Mouse (Mus musculus): ENCODE measurements around the gene Iqcn. TPM values are rescaled to one million over a fixed set of nuclear protein-coding genes. Genes with fewer than 3 reads are reported as not detected.

Iqcn gene
- polyA plus RNA-seq, 1 experiment from 2014 or later: 0.09 TPM

DNA sequence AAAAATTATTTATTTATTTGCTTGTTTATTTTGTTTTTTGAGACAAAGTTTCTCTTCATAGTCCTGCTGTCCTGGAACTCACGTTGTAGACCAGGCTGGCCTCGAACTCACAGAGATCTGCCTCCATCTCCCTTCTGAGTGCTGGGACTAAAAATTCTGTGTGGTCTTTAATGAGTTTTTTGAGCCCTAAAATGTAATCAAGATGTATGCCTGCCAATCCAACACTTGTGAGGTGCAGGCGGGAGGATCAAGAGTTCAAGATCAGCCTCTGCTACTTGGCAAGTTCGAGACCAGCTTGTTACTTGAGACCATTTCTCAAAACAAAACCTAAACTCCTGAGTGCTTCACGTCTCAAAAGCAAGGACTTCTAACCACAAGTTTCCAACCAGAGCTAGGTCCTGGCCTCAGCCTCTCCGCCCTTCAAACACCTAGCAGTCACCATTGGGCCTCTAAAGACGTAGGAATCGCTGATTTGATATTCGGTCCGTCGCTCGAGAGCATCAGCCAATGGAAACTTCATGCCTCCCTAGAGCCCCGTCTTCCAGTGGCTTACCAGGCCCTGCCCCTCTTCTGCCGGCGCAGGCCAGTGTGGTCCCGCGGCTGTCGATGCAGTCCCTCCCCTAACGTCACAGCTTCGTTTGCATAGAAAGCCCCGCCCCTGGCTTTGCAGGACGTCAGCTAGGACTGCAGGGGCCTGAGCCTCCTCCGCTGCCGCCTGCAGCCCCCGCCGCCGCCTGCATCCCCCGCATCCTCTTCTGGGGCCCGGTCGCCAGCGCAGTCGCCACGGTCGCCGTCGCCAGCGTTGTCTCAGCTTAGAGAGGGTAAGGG, 51.0 kb downstream of the Iqcn start, which contains the start of gene Rab3a:
Gene Rab3a (plus strand): TSS at position 637 of the 828 bp plus-strand sequence.
- Histone ChIP-seq H3K9ac (peak within 1 kb of the TSS; percentile 97), H3K36me3 (peaks cover 17% of the 10 kb centered on the region), H3K27me3 (0 out of 2 replicates have a peak, but pooled peaks cover 3% of the 10 kb centered on the region), H3K4me2 (peak within 1 kb of the TSS; percentile 79), H3K9me3 (no peaks in the 10 kb centered on the region), H3K4me3 (peak within 1 kb of the TSS; percentile 84), H3K4me1 (replicated peaks) (peaks cover 52% of the 10 kb centered on the region), H3K27ac (replicated peaks) (peak within 1 kb of the TSS; percentile 97)
- peak; percentile 97 for ATAC-seq (ENCODE audit: low FRiP score, low read depth)
- WGBS: 8% methylated on average over 37 of the region's 37 CpGs

- Histone ChIP-seq H3K27me3 (0 out of 2 replicates have a peak, but pooled peaks cover under 1% of the 10 kb centered on the region), H3K27ac (replicated peaks) (peak overlapping the region; percentile 97), H3K36me3 (peaks cover 17% of the 10 kb centered on the region), H3K9ac (peak overlapping the region; percentile 97), H3K4me1 (replicated peaks) (peaks cover 60% of the 10 kb centered on the region), H3K4me2 (peak overlapping the region; percentile 79), H3K4me3 (peak overlapping the region; percentile 84), H3K9me3 (no peaks in the 10 kb centered on the region)
- ATAC-seq (ENCODE audit: low FRiP score, low read depth): peak; percentile 47
- WGBS: 11% methylated on average over 50 of the region's 50 CpGs
Measured at GRCm38 (mm10) chr8:70754871-70755660, 51.8 kb downstream of the Iqcn start.

DNA sequence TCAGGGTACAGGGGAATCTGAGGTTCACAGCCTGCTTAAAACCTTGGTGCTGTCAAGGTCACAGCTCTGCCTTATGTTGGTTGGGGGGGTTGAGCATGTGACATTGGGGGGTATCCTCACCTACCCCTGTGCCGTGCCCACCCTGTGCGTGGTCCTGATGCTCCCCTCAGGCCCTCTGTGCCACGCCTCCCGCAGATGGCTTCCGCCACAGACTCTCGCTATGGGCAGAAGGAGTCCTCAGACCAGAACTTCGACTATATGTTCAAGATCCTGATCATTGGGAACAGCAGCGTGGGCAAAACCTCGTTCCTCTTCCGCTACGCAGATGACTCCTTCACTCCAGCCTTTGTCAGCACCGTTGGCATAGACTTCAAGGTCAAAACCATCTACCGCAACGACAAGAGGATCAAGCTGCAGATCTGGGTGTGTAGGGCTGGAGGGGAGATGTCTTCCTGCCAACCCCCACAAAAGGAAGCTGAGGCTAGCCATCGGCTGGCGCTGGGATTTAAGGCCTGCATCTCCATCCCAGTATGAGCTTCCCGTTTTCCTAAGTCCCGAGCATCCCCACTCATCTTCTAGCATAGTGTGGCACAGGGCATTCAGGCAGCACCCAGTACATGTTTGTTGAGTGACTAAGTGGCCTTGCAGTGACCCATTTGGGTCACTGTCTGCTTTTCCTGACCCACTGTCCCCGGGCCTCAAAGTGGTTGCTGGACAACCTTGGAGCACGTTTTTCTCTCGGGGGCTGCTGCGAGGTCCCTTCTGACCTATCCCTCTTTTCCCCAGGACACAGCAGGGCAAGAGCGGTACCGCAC, 52.6 kb downstream of the Iqcn start:
- H3K4me1 ChIP-seq (replicated peaks): peaks cover 65% of the 10 kb centered on the region
- H3K36me3 ChIP-seq: peaks cover 17% of the 10 kb centered on the region
- no peak for ATAC-seq (ENCODE audit: low FRiP score, low read depth)
- H3K4me2 ChIP-seq: peak overlapping the region; percentile 79
- H3K27ac ChIP-seq (replicated peaks): peak overlapping the region; percentile 97
- WGBS: 80% methylated on average over 24 of the region's 24 CpGs
- H3K4me3 ChIP-seq: peak overlapping the region; percentile 84
- H3K27me3 ChIP-seq: no peaks in the 10 kb centered on the region
- no peaks in the 10 kb centered on the region for H3K9me3 ChIP-seq
- peak overlapping the region; percentile 97 for H3K9ac ChIP-seq

- Histone ChIP-seq H3K4me3 (no peak overlapping the region), H3K4me1 (replicated peaks) (peaks cover 68% of the 10 kb centered on the region), H3K27me3 (no peaks in the 10 kb centered on the region), H3K27ac (replicated peaks) (no peak overlapping the region), H3K9ac (no peak overlapping the region), H3K4me2 (no peak overlapping the region), H3K9me3 (no peaks in the 10 kb centered on the region), H3K36me3 (peaks cover 17% of the 10 kb centered on the region)
- no peak for ATAC-seq (ENCODE audit: low FRiP score, low read depth)
- 90% methylated on average over 6 of the region's 6 CpGs for WGBS
Measured at GRCm38 (mm10) chr8:70756476-70757040, 53.3 kb downstream of the Iqcn start.

- no peak for ATAC-seq (ENCODE audit: low FRiP score, low read depth)
- H3K36me3 ChIP-seq: peaks cover 17% of the 10 kb centered on the region
- no peak overlapping the region for H3K4me2 ChIP-seq
- no peak overlapping the region for H3K9ac ChIP-seq
- H3K9me3 ChIP-seq: no peaks in the 10 kb centered on the region
- H3K4me3 ChIP-seq: no peak overlapping the region
- H3K4me1 ChIP-seq (replicated peaks): peaks cover 68% of the 10 kb centered on the region
- peak overlapping the region; percentile 42 for H3K27ac ChIP-seq (replicated peaks)
- WGBS: 53% methylated on average over 22 of the region's 22 CpGs
- no peaks in the 10 kb centered on the region for H3K27me3 ChIP-seq
Measured at GRCm38 (mm10) chr8:70757523-70758307, 54.5 kb downstream of the Iqcn start.

DNA sequence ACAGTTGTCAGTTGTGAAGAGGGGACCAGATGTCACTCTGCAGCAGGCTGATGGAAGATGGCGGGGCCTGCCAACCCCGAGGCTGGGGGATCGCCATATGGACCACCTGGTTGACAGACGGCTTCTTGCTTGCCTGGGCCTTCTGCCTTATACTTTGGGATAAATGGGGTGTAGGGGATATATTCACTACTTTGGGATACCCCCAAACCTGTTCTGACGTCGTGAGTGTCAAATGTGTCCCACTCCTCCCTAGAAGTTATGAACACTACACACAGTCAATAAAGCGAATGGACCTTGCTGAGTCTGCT, 55.0 kb downstream of the Iqcn start:
- no peaks in the 10 kb centered on the region for H3K9me3 ChIP-seq
- H3K9ac ChIP-seq: no peak overlapping the region
- H3K4me1 ChIP-seq (replicated peaks): peaks cover 68% of the 10 kb centered on the region
- ATAC-seq (ENCODE audit: low FRiP score, low read depth): no peak
- no peaks in the 10 kb centered on the region for H3K27me3 ChIP-seq
- H3K4me3 ChIP-seq: no peak overlapping the region
- peak overlapping the region; percentile 42 for H3K27ac ChIP-seq (replicated peaks)
- peaks cover 17% of the 10 kb centered on the region for H3K36me3 ChIP-seq
- 70% methylated on average over 7 of the region's 7 CpGs for WGBS
- no peak overlapping the region for H3K4me2 ChIP-seq

DNA sequence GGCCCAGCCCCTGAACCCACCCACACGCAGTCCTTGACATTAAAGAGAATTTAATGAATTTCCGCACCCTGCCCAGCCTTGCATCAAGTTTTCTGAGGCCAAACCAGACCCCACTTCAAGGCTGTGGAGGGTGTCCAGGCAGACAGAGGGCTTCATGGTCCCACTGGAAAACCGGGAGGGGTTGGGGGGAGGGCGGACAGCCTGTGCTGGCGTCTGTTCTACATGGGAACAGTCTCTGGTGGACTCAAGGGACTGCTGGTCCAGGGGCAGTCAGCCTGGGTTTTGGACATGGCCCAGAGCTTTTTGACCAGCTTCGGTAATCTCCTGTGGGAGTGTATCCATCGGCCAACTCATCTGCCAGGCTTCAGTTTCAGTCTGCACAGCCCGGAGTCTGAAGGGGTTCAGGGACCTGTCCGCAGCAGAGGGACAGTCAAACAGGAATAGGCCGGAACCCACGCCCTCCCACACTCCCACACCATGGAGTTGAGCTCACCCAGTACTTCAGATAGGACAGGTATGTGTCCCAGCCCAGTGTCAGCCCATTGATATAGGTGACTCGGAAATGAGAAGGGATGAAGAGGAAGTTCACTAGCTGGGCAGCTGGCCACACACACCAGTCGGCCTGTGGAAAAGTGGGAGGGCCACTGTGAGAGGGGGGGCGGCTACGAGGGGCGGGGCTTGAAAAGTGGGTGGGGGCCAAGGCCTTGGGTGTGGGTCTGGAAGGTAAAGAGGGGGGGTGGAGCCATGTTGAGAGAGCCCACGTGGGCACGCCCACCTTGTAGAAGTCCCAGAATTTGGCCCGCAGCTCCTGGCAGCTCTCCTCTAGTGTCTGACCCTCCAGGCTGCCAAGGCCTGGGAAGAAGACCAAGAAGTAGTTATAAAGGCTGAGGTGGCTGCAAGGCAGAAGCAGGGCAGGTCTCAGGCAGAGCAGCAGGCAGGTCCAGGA, 55.6 kb downstream of the Iqcn start:
- no peak for ATAC-seq (ENCODE audit: low FRiP score, low read depth)
- Histone ChIP-seq H3K4me2 (peak overlapping the region; percentile 95), H3K4me3 (no peak overlapping the region), H3K9me3 (no peaks in the 10 kb centered on the region), H3K4me1 (replicated peaks) (peaks cover 63% of the 10 kb centered on the region), H3K27ac (replicated peaks) (peak overlapping the region; percentile 42; the same call in 1 of the 2 replicates), H3K36me3 (peaks cover 17% of the 10 kb centered on the region), H3K9ac (0 out of 2 replicates have a peak overlapping the region, but pooled peaks have one; percentile 75), H3K27me3 (no peaks in the 10 kb centered on the region)
- 63% methylated on average over 19 of the region's 19 CpGs for WGBS

GRCm38 (mm10) chr8:70760350-70760749, 57.1 kb downstream of the Iqcn start:
- Histone ChIP-seq H3K27me3 (no peaks in the 10 kb centered on the region), H3K36me3 (peaks cover 17% of the 10 kb centered on the region), H3K4me3 (peak overlapping the region; percentile 67), H3K9me3 (no peaks in the 10 kb centered on the region), H3K9ac (peak overlapping the region; percentile 75), H3K4me1 (replicated peaks) (peaks cover 55% of the 10 kb centered on the region), H3K4me2 (peak overlapping the region; percentile 95), H3K27ac (replicated peaks) (peak overlapping the region; percentile 81)
- ATAC-seq (ENCODE audit: low FRiP score, low read depth): no peak; the same call in 1 of the 2 replicates
- under 1% methylated on average over 22 of the region's 22 CpGs for WGBS

DNA sequence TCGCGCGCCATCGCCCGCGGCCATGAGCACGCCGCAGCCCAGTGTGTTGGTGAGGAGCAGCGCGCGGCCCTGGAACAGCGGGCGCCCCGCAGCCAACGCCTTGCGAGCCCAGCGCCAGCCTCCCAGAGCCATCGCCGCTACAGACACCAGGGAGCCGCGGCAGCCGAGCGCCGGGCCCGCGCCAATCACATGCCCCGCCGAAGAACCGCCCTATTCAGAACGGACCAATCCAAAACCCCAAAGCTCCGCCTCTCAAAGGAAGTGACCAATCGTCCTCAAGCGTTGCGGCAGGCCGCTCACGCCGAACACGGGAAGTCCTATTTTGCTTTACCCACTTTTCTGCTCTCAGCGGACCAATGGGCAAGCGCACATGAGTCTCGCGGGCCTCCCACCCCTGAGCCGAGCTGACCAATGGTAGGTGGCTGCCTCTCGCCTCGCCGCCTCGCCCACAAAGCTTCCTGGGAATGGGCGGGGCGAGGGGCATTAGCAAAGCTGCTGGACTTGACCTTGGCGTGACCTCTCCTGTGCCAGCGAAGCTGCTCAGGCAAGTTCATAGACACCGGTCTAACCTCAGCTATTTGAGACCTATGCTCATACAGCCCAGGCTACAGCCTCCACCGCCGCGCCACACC, 57.6 kb downstream of the Iqcn start, which contains the start of gene Mpv17l2:
Gene Mpv17l2 (minus strand): TSS at position 172 of the 632 bp plus-strand sequence.
- H3K9me3 ChIP-seq: no peaks in the 10 kb centered on the region
- H3K4me3 ChIP-seq: peak within 1 kb of the TSS; percentile 67
- H3K9ac ChIP-seq: peak within 1 kb of the TSS; percentile 75
- H3K27ac ChIP-seq (replicated peaks): peak within 1 kb of the TSS; percentile 81
- H3K4me1 ChIP-seq (replicated peaks): peaks cover 53% of the 10 kb centered on the region
- peaks cover 17% of the 10 kb centered on the region for H3K36me3 ChIP-seq
- peak within 1 kb of the TSS; percentile 95 for H3K4me2 ChIP-seq
- under 1% methylated on average over 55 of the region's 55 CpGs for WGBS
- ATAC-seq (ENCODE audit: low FRiP score, low read depth): peak; percentile 96
- no peaks in the 10 kb centered on the region for H3K27me3 ChIP-seq
